Mouse (Mus musculus) cerebellum, adult 9-10 months (tissue): Measurements from ENCODE around the gene Zfp472.

Experiments
- DNase-seq: peaks from one replicate; pipeline ENCODE4 v3.0.0; 2022

Zfp472 gene

GRCm38 (mm10) chr17:32965623-32966290 lies at the start of gene Zfp472:
Gene Zfp472 (plus strand): TSS chr17:32965814.
- peak; percentile 95 for DNase-seq

- DNase-seq = no peak
Measured at GRCm38 (mm10) chr17:32916075-32916474, 49.5 kb upstream of the Zfp472 start.

- DNase-seq = peak; percentile 60
Measured at GRCm38 (mm10) chr17:32917131-32917530, 48.5 kb upstream of the Zfp472 start, which contains the start of gene Cyp4f14. Gene Cyp4f14 (minus strand): TSS chr17:32917342.

- DNase-seq = no peak
Measured at GRCm38 (mm10) chr17:32919123-32919522, 46.5 kb upstream of the Zfp472 start.

GRCm38 (mm10) chr17:32923681-32924080 lies 41.9 kb upstream of the Zfp472 start:
- DNase-seq = no peak

- DNase-seq = peak; percentile 70
Measured at GRCm38 (mm10) chr17:32924658-32925312, 40.8 kb upstream of the Zfp472 start.

GRCm38 (mm10) chr17:32927803-32928202 lies 37.8 kb upstream of the Zfp472 start:
- DNase-seq = no peak

- DNase-seq = no peak
Measured at GRCm38 (mm10) chr17:32939831-32940230, 25.8 kb upstream of the Zfp472 start.

- DNase-seq = no peak
Measured at GRCm38 (mm10) chr17:32943661-32944060, 22.0 kb upstream of the Zfp472 start.

- no peak for DNase-seq
Measured at GRCm38 (mm10) chr17:32944402-32945035, 21.1 kb upstream of the Zfp472 start.

GRCm38 (mm10) chr17:32946716-32947115 lies 18.9 kb upstream of the Zfp472 start:
- DNase-seq = no peak

GRCm38 (mm10) chr17:32947215-32947914 lies 18.2 kb upstream of the Zfp472 start, which contains the start of gene Cyp4f13:
Gene Cyp4f13 (minus strand): TSS chr17:32947402.
- DNase-seq = peak; percentile 93

GRCm38 (mm10) chr17:32950136-32950535 lies 15.5 kb upstream of the Zfp472 start:
- no peak for DNase-seq

GRCm38 (mm10) chr17:32951006-32951405 lies 14.6 kb upstream of the Zfp472 start:
- no peak for DNase-seq

GRCm38 (mm10) chr17:32951441-32951840 lies 14.2 kb upstream of the Zfp472 start:
- DNase-seq = peak; percentile 88

- no peak for DNase-seq
Measured at GRCm38 (mm10) chr17:32965253-32965622, 376 bp upstream of the Zfp472 start.

GRCm38 (mm10) chr17:32981361-32981760 lies 15.7 kb downstream of the Zfp472 start:
- no peak for DNase-seq

GRCm38 (mm10) chr17:32986301-32986700 lies 20.7 kb downstream of the Zfp472 start:
- no peak for DNase-seq

GRCm38 (mm10) chr17:32991965-32992698 lies 26.5 kb downstream of the Zfp472 start:
- peak; percentile 13 for DNase-seq

GRCm38 (mm10) chr17:32992699-32993474 lies 27.3 kb downstream of the Zfp472 start, which contains the start of gene Zfp952:
Gene Zfp952 (plus strand): TSS chr17:32993129.
- peak; percentile 90 for DNase-seq

- DNase-seq = no peak
Measured at GRCm38 (mm10) chr17:32998492-32998891, 32.9 kb downstream of the Zfp472 start.

- DNase-seq = no peak
Measured at GRCm38 (mm10) chr17:33008337-33008736, 42.7 kb downstream of the Zfp472 start.
